21 mouse cellular contexts compared by ENCODE assay signal in genomic region chr4:139995659-139996058, GRCm38 (mm10). TPM values are rescaled to one million over a fixed set of nuclear protein-coding genes. Genes with fewer than 3 reads are reported as not detected.
DNase-seq lines count a peak whose midpoint lies in the region; ATAC-seq and TF ChIP-seq lines count a peak whose summit lies in the region.
"Had no signal": no experiment of that assay in that cellular context is flagged by ENCODE, and none has a peak within 500 bp of the region (broad histone marks: within the 10 kb centered on the region; RNA-seq: fewer than 3 reads in every experiment).

No protein-coding gene starts in this region.

- no peak for DNase-seq in forebrain, embryonic 10.5 days (ENCODE audit: extremely low spot score, low spot score)
- peak; percentile 58 for DNase-seq in midbrain, postnatal 0 days (ENCODE audit: low spot score)
- no peak for DNase-seq in midbrain, embryonic 14.5 days
- DNase-seq in forebrain, postnatal 0 days: no peak
- DNase-seq in ovary, postnatal 36 days (ENCODE audit: low spot score): no peak
- no peak for DNase-seq in urinary bladder, postnatal 10 days (ENCODE audit: low spot score)
- DNase-seq: adrenal gland, postnatal 10 days; cerebellum, adult 9-10 months; gastrocnemius, postnatal 25 days; heart, adult 2 months; heart, postnatal 14 days; kidney, adult 11 months; layer of hippocampus, adult 9-11 months; lung, postnatal 4 days; thymus, postnatal 25 days had no signal

- peaks cover 9% of the 10 kb centered on the region; the same call in 1 of the 2 replicates for H3K9me3 ChIP-seq in forebrain, embryonic 10.5 days
- H3K9me3 ChIP-seq in forebrain, embryonic 15.5 days: no peaks in the 10 kb centered on the region
- H3K9me3 ChIP-seq in midbrain, postnatal 0 days (ENCODE audit: low read length): no peaks in the 10 kb centered on the region
- H3K9me3 ChIP-seq in midbrain, embryonic 14.5 days (ENCODE audit: control insufficient read depth, low read length): no peaks in the 10 kb centered on the region
- no peaks in the 10 kb centered on the region for H3K9me3 ChIP-seq in forebrain, postnatal 0 days (ENCODE audit: low read length)
- H3K9me3 ChIP-seq: limb, embryonic 15.5 days; liver, embryonic 15.5 days; stomach, embryonic 15.5 days had no signal

- H3K4me3 ChIP-seq in forebrain, embryonic 10.5 days: no peak overlapping the region
- H3K4me3 ChIP-seq in forebrain, embryonic 15.5 days: no peak overlapping the region
- H3K4me3 ChIP-seq in midbrain, postnatal 0 days (ENCODE audit: low read depth, low read length): no peak overlapping the region
- no peak overlapping the region for H3K4me3 ChIP-seq in midbrain, embryonic 14.5 days (replicated peaks; ENCODE audit: low read depth, low read length)
- H3K4me3 ChIP-seq in forebrain, postnatal 0 days (ENCODE audit: low read depth, low read length): no peak overlapping the region
- H3K4me3 ChIP-seq: heart, adult 2 months; heart, embryonic 13.5 days; limb, embryonic 15.5 days; liver, embryonic 15.5 days; stomach, embryonic 15.5 days had no signal

- H3K27ac ChIP-seq in forebrain, embryonic 10.5 days: peak overlapping the region; percentile 56; the same call in 1 of the 2 replicates
- no peak overlapping the region for H3K27ac ChIP-seq in forebrain, embryonic 15.5 days (replicated peaks)
- no peak overlapping the region for H3K27ac ChIP-seq in midbrain, postnatal 0 days (ENCODE audit: low read depth, low read length)
- H3K27ac ChIP-seq in midbrain, embryonic 14.5 days (replicated peaks; ENCODE audit: low read depth, low read length): no peak overlapping the region
- no peak overlapping the region for H3K27ac ChIP-seq in forebrain, postnatal 0 days (ENCODE audit: low read depth, low read length)
- H3K27ac ChIP-seq: heart, adult 2 months; heart, embryonic 13.5 days; limb, embryonic 15.5 days; liver, embryonic 15.5 days; stomach, embryonic 15.5 days had no signal

- WGBS in forebrain, embryonic 10.5 days: 61% methylated on average over 8 of the region's 8 CpGs
- WGBS in forebrain, embryonic 15.5 days: 20% methylated on average over 8 of the region's 8 CpGs
- 49% methylated on average over 8 of the region's 8 CpGs for WGBS in midbrain, postnatal 0 days
- 55% methylated on average over 8 of the region's 8 CpGs for WGBS in midbrain, embryonic 14.5 days
- 29% methylated on average over 8 of the region's 8 CpGs for WGBS in forebrain, postnatal 0 days

- no peak overlapping the region for H3K9ac ChIP-seq in forebrain, embryonic 15.5 days (replicated peaks)
- H3K9ac ChIP-seq in midbrain, postnatal 0 days (replicated peaks; ENCODE audit: low read length, poor library complexity, severe bottlenecking): no peak overlapping the region
- H3K9ac ChIP-seq in midbrain, embryonic 14.5 days (replicated peaks; ENCODE audit: low read length): no peak overlapping the region
- H3K9ac ChIP-seq in forebrain, postnatal 0 days: no peak overlapping the region
- H3K9ac ChIP-seq: heart, embryonic 13.5 days; limb, embryonic 15.5 days; liver, embryonic 15.5 days; stomach, embryonic 15.5 days had no signal

- peaks cover 46% of the 10 kb centered on the region for H3K4me1 ChIP-seq in forebrain, embryonic 10.5 days
- H3K4me1 ChIP-seq in forebrain, embryonic 15.5 days: peaks cover 15% of the 10 kb centered on the region
- H3K4me1 ChIP-seq in midbrain, postnatal 0 days (ENCODE audit: insufficient read depth, low read length): 0 out of 2 replicates have a peak, but pooled peaks cover 2% of the 10 kb centered on the region
- peaks cover 6% of the 10 kb centered on the region; the same call in 1 of the 2 replicates for H3K4me1 ChIP-seq in midbrain, embryonic 14.5 days (ENCODE audit: control insufficient read depth, insufficient read depth, low read length)
- no peaks in the 10 kb centered on the region; the same call in 1 of the 2 replicates for H3K4me1 ChIP-seq in forebrain, postnatal 0 days (ENCODE audit: insufficient read depth)
- H3K4me1 ChIP-seq: heart, embryonic 13.5 days; limb, embryonic 15.5 days; liver, embryonic 15.5 days had no signal

- no peak overlapping the region for H3K4me2 ChIP-seq in forebrain, embryonic 15.5 days (replicated peaks)
- H3K4me2 ChIP-seq in midbrain, postnatal 0 days (ENCODE audit: low read depth, low read length, poor library complexity, severe bottlenecking): no peak overlapping the region
- H3K4me2 ChIP-seq in midbrain, embryonic 14.5 days (ENCODE audit: low read length): no peak overlapping the region
- H3K4me2 ChIP-seq in forebrain, postnatal 0 days (ENCODE audit: low read depth): no peak overlapping the region
- H3K4me2 ChIP-seq: heart, embryonic 13.5 days; limb, embryonic 15.5 days; liver, embryonic 15.5 days; stomach, embryonic 15.5 days had no signal

- no peak for ATAC-seq in forebrain, embryonic 15.5 days (replicated peaks)
- ATAC-seq in midbrain, postnatal 0 days (ENCODE audit: low FRiP score): no peak
- no peak for ATAC-seq in midbrain, embryonic 14.5 days (ENCODE audit: low FRiP score, low TSS enrichment)
- ATAC-seq in forebrain, postnatal 0 days: peak; percentile 43; the same call in 1 of the 2 replicates

- H3K36me3 ChIP-seq in forebrain, embryonic 10.5 days (replicated peaks): no peaks in the 10 kb centered on the region
- no peaks in the 10 kb centered on the region for H3K36me3 ChIP-seq in forebrain, embryonic 15.5 days
- H3K36me3 ChIP-seq in midbrain, postnatal 0 days (ENCODE audit: insufficient read depth, low read length): no peaks in the 10 kb centered on the region
- H3K36me3 ChIP-seq in midbrain, embryonic 14.5 days (ENCODE audit: control insufficient read depth, insufficient read depth, low read length): no peaks in the 10 kb centered on the region
- no peaks in the 10 kb centered on the region for H3K36me3 ChIP-seq in forebrain, postnatal 0 days (ENCODE audit: insufficient read depth)
- H3K36me3 ChIP-seq: heart, embryonic 13.5 days; limb, embryonic 15.5 days; liver, embryonic 15.5 days; stomach, embryonic 15.5 days had no signal

- TF ChIP-seq CTCF in midbrain, postnatal 0 days (IDR thresholded peaks at IDR 0.05): no peak
- TF ChIP-seq CTCF in forebrain, postnatal 0 days (IDR thresholded peaks at IDR 0.05; ENCODE audit: low read depth): no peak

- peaks cover 8% of the 10 kb centered on the region; the same call in 1 of the 2 replicates for H3K27me3 ChIP-seq in forebrain, embryonic 10.5 days (ENCODE audit: poor library complexity, severe bottlenecking)
- H3K27me3 ChIP-seq in forebrain, embryonic 15.5 days: no peaks in the 10 kb centered on the region
- no peaks in the 10 kb centered on the region for H3K27me3 ChIP-seq in midbrain, postnatal 0 days (ENCODE audit: insufficient read depth, low read length)
- no peaks in the 10 kb centered on the region for H3K27me3 ChIP-seq in midbrain, embryonic 14.5 days (ENCODE audit: control insufficient read depth, insufficient read depth, low read length)
- no peaks in the 10 kb centered on the region for H3K27me3 ChIP-seq in forebrain, postnatal 0 days (ENCODE audit: insufficient read depth, low read length)
- H3K27me3 ChIP-seq: stomach, embryonic 15.5 days had no signal

RNA-seq across cellular contexts. Expression of gene Klhdc7a, which starts 27.8 kb away (rescaled TPM):
- polyA plus RNA-seq in forebrain, embryonic 10.5 days (2016; fragmentation: Nextera tagmentation; extraction: Ambion mirVana): 0.21 and 0.24 TPM in 2 replicates
- polyA plus RNA-seq in forebrain, embryonic 15.5 days (2015; fragmentation: Nextera tagmentation; extraction: Ambion mirVana): 0.28 and 0.33 TPM in 2 replicates
- 1.1 and 1.4 TPM in 2 replicates for total RNA-seq in midbrain, postnatal 0 days (2014; rRNA removed)
- 0.25 and 0.36 TPM in 2 replicates for polyA plus RNA-seq in midbrain, postnatal 0 days (2015; fragmentation: Nextera tagmentation; extraction: Ambion mirVana)
- 0.32 TPM in 1 of 2 replicates, not detected in the other for polyA plus RNA-seq in midbrain, embryonic 14.5 days (2014; fragmentation: Nextera tagmentation; extraction: Ambion mirVana)
- total RNA-seq in forebrain, postnatal 0 days (2014; rRNA removed): 0.92 and 1.0 TPM in 2 replicates
- polyA plus RNA-seq in forebrain, postnatal 0 days (2015; fragmentation: Nextera tagmentation; extraction: Ambion mirVana): 0.19 and 0.27 TPM in 2 replicates
- total RNA-seq: monocyte, adult 5-6 weeks had no signal
